Mouse (Mus musculus): ENCODE measurements around the gene Lamtor1.
A peak's percentile ranks its signal among the peaks of the same experiment; 100 is the strongest.

Gene Lamtor1

DNA sequence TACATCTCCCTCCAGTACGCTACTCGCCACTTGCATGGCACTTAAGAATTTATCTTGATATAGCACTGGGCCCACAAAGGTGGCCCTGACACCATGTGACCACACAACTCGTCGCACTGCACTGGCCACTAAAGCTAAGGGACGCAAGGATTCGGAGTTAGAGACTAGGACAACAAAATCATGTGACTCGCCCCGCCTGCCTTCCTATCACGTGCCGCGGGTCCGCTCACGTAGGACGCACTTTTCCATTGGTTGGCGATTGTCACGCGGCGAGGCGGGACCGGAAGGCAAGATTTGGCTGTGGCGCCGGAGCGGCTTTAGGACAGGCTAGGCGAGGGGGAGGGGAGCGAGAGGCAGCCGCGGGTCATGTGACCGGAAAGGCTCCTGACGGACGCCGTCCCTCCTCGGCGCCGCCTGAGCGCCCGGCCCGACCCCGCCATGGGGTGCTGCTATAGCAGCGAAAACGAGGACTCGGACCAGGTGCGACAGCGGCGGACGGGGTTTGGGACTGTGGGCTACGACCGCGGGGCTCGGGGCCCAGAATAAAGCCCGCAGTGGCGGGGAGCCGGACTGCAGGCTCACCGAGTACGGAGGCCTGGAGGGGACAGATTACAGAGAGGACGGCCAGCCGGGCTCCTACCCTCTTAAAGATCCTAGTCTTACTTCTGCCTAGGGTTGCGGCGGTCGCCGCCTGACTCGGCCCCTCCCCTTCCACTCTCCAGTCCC lies at the start of gene Lamtor1:
Gene Lamtor1 (plus strand): TSS at position 344 of the 726 bp plus-strand sequence.
- DNase-seq: peak; percentile 99

DNA sequence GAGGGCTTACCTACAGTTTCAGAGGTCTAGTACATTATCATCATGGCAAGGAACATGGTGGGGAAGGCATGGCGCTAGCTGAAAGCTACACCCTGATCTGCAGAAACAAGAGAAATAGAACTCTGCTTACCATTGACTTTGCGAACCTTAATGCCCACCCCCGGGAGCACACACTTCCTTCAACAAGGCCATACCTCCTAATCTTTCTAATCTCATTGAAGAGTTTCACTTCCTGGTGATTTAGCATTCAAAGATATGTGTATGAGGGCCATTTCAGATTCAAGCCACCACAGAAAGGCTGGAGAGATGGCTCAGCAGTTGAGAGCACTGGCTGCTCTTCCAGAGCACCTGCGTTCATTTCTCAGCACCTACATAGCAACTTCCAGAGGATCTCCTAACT lies 48.6 kb upstream of the Lamtor1 start, which contains the start of gene Folr2:
Gene Folr2 (minus strand): TSS at position 101 of the 400 bp plus-strand sequence.
- no peak for DNase-seq

DNA sequence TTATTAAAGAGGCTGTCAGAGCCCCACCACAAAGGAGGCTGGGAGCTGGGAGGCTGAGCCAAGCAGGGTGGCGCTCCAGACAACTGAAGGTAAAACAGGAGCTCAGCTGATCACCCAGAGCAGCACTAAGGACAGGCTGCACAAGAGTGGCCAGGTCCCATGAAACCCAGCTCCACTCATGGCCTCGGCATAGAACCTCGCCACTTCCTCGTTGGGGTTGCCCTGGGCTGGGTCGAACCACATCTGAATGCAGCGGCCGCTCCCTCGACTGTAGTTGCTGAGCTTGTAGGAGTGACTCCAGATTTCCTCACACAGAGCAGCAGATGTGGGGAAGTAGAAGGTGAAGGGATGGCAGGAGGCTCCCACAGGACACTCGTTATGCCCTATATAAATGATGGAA lies 47.3 kb upstream of the Lamtor1 start:
- DNase-seq: no peak

DNA sequence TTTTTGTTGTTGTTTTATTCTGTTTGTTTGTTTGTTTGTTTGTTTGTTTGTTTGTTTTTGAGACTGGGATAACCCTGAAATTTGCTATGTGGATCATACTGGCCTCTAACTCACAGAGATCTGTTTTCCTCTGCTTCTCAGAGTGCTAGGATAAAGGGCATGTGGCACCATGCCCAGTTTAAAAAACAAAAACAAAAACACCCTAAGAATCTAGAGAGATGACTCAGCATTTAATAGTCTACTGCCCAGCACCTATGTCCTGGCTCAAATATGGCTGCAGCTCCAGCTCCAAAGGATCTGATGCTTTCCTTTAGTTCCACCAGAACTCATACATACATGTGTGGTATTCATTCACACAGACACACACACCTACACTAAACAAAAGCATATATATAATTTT lies 44.7 kb upstream of the Lamtor1 start:
- no peak for DNase-seq

- no peak for DNase-seq
These were observed 43.4 kb upstream of the Lamtor1 start for GRCm38 (mm10) chr7:101862291-101862690.

GRCm38 (mm10) chr7:101863415-101863814 lies 42.3 kb upstream of the Lamtor1 start, which contains the start of gene Anapc15:
Gene Anapc15 (plus strand): TSS chr7:101863715.
- DNase-seq: no peak

DNA sequence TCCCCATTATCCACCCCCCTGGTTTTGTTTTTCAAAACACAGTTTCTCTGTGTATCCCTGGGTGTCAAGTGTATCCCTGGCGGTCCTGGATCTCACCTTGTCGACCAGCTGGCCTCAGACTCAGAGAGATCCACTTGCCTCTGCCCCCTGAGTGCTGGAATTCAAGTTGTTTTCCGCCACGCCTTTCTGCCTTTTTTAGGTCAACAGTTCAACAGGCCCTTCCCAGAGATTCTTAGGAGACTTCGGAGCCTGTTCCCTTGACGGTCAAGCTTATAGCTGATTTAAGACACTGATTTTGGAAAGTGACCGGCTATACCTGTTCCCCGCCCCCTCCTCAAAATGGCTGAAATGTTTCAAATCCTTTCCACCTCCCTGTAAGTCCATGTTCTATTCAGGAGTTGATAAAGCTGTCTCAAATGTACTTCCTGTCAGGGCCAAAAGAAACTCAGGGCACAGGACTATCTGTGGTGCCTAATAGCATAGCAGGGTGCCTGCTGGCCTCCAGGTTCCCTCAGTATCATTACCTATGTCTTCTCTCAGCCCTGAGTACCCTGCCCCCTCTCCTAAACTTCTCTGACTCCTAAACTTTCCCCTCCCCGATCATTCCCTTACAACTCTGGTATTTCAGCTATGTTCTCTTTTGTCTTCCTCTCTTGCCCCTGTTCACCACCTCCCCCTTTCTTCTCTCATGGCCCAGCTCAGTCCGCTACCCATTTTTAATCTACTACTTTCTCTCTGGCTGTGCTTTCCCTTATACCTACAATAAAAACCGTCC lies 39.0 kb upstream of the Lamtor1 start:
- DNase-seq: no peak

DNA sequence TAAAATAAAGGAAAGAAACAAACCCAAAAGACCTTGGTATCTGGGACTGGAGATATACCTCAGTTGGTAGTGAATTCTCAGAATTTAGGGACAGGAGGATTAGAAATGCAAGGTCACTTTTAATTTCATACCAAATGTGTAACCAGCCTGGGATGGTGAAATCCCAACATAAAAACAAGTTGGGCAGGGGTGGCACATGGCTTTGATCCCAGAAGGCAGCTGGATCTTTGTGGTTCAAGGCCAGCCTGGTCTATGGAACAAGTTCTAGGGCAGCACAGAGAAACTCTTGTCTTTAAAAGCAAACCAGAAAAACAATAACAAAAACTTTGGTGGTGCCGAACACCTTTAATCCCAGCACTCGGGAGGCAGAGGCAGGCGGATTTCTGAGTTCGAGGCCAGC lies 38.2 kb upstream of the Lamtor1 start:
- DNase-seq: no peak

DNA sequence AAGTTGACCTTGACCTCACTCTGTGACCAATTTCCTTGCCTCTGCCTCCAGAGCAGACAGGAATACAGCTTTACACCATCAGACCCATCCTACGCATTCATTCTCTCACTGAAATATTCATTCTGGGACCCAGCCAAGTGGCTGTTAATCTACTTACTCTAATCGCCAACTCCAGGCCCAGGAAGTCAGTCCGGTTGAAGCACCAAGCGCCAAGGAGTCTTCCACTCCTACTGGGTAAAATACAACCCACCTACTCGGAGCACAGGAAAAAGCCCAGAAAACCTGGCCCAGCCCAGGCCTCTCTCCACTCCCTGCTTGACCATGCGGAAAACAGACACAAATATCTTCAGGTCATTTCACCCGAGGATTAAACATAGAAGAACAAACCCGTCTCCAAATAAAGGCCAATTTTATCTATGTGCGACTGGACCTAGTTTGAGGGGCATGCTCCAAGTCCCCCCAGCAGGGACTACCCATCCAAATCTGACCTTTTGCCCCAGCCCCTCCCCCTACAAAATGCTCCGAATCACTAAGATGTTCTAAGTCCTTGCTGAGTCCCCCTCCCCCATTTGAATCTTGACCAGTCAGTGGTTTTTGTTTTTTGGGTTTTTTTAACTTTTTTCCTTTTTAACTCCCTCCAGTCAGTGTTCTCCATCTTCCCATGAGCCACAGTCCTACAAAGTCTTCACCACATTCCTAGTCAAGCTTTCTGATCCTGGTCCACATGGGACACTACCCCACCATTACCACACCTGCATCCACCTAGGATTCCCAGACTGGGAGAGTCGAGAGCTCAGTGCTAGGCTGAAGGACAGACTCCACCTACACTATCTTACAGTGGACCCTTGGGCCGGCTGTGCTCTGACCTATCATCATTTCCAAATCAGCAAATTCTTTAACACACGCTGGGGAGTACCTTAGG lies 37.2 kb upstream of the Lamtor1 start:
- no peak for DNase-seq

DNA sequence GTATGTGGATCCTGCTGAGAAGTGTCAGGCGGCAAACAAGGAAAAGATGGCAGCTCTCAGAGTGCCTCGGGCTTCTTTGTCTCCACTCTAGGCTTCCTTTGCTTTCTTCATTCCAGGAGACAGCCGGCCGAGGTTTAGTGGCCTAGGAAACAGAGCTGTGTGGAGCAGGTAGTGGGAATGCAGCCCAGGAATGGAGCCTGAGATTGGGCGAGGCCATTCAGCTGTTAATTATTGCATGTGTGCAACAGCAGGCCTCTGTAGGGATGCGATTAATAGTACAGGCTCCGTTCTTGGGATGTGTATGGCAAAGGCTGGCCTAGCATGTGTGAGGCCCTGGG lies 36.6 kb upstream of the Lamtor1 start:
- no peak for DNase-seq

GRCm38 (mm10) chr7:101870629-101871028 lies 35.1 kb upstream of the Lamtor1 start, which contains the start of gene Folr1:
Gene Folr1 (minus strand): TSS chr7:101870788.
- DNase-seq: no peak

GRCm38 (mm10) chr7:101871296-101871695 lies 34.4 kb upstream of the Lamtor1 start:
- DNase-seq: no peak

DNA sequence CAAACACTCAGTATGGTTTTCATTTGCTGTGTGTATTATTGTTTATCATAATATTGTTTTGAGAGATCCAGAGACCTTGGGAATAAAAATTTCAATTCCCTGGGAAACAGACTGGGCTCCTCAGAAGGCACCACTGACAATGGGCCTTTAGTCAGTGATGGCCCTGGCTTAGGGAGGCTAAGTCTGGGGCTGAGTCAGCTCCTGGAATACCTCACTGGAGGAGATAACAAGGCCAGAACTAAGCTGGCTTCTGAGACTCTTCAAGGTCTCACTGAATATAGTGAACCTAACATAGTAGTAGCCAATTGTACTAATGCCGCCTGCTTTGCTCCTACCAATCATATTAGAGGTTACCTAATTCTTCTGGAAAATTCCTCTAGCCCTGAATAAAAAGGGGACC lies 29.7 kb upstream of the Lamtor1 start:
- DNase-seq: no peak

DNA sequence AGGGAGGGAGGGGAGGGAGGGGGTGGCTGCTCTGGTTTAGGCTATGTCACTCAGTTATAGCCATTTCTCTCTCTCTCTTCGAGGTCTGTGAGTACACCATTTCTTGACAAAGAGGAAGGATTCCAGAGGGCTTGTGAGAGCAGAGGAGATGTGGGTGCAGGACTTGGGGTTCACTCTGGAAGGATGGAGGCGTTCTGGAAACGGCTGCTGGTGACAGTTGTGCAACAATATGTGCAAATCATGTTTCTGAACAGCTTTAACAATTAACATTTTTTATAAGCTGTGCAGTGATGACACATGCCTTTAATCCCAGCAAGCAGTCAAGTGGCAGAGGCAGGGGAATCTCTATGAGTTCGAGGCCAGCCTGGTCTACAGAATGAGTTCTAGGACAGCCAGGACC lies 24.8 kb upstream of the Lamtor1 start:
- no peak for DNase-seq

GRCm38 (mm10) chr7:101882413-101883154 lies 23.1 kb upstream of the Lamtor1 start:
- DNase-seq: no peak

GRCm38 (mm10) chr7:101884160-101884559 lies 21.5 kb upstream of the Lamtor1 start:
- no peak for DNase-seq

DNA sequence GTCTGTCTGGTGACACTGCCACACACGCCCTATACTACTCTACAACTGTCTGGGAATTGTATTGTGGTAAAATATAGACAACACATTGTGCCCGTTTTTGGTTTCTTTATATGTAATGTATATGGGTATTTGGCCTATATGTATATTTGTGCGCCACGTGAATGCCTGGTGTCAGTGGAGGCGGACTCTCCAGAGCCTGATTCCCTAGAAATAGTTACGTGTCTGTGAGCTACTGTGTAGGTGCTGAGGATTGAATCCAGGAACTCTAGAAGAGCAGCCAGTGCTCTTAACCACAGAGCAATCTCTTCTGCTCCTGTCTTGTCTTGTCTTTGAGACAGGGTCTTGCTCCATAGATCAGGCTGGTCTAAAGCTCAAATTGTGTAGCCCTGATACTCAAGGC lies 19.4 kb upstream of the Lamtor1 start:
- no peak for DNase-seq

DNA sequence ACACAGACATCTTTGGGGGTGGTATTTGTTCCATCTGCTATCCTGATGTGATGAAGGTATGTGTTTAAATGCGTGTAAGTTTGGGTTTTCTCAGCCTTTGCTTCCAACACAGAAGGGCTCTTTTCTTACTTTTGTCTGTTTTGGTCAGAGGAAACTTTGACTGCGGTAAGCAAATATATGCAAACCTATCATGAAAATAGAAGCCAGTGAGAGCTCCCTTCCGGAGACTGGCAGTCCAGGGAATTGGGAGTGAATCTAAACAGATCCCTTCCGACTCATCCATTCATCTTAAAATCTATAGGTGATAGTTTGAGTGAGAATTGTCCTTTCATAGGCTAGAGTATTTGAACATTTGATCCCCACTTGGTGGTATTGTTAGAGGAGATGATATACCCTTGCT lies 17.2 kb upstream of the Lamtor1 start:
- DNase-seq: no peak

- DNase-seq: no peak
These were observed 10.0 kb upstream of the Lamtor1 start for GRCm38 (mm10) chr7:101895695-101896094.

DNA sequence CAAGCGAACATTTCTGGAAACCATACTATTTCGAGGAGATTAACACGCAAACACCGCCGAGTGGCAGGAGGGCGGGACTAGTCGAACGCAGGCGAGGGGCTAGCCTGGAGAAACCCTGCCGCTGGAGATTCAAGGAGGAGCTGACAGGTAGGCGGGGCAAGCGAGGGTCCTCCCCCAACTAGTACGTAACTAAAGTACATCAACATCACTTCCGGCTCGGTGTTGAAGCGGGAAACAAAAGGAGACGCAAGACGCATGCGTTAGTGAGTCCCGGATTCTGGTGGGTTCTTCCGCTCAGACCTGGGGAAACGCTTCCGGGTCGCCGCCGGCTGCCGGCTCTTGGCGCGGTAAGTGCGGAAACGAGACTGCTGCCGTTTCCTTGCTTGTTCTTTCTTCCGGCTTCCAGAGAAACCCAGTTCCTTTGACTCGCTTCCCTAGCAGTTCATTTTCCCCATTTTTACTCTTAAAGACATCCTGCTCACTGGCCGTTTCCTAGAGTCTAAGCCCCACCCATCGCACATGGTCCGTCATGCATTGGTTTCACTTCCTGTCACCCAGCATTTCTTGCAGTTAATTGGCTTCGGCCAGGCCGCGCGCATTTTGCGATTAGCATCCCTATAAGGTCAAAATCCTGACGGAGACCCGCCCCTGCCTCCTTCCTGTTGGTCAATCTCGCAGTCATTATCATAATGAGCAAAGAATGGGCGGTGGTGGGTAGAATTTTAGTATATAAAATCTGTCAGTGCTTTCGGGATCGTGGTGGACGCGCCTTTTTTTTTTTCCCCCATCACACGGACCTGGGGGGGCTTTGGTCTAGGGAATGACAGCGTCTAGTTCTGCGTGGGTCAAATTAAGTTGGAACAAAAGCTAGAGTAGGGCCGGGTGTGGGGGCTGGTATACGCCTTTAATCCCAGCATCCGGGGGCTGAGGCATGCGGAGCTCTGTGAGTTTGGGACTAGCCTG lies 9.3 kb upstream of the Lamtor1 start:
- peak; percentile 99 for DNase-seq
